Mouse (Mus musculus) CH12.LX (cell line): ENCODE results near the gene Mcrip1. TPM values are rescaled to one million over a fixed set of nuclear protein-coding genes. Genes with fewer than 3 reads are reported as not detected.

ENCODE experiments used
- DNase-seq: peaks from one replicate; pipeline ENCODE4 v3.0.0-alpha.2; 2013; ENCODE audit errors: extremely low read depth
- H3K27ac ChIP-seq: 2 replicates; pipeline ENCODE4 v1.5.1; 2012; ENCODE audit warnings: low read depth, mild to moderate bottlenecking, control low read depth, moderate library complexity; ENCODE audit not compliant: insufficient read depth
- H3K27me3 ChIP-seq: replicated peaks from 2 replicates; pipeline ENCODE3; 2012; ENCODE audit warnings: inconsistent platforms
- H3K36me3 ChIP-seq, 2 experiments: replicated peaks in 1 of 2; 2 replicates each; pipeline versions ENCODE3 to v1.6.1; 2012; ENCODE audit warnings: inconsistent platforms in 1 of 2, low read length in 1 of 2, mild to moderate bottlenecking in 1 of 2, mixed read lengths in 1 of 2, moderate library complexity in 1 of 2; ENCODE audit not compliant: control insufficient read depth in 1 of 2, insufficient read depth in 1 of 2
- H3K4me1 ChIP-seq, 2 experiments: 2 replicates each; pipeline ENCODE4 v1.6.1; 2012; ENCODE audit warnings: inconsistent platforms in 1 of 2, moderate library complexity in 1 of 2; ENCODE audit not compliant: insufficient read depth in 2 of 2, control insufficient read depth in 1 of 2
- H3K4me2 ChIP-seq: 2 replicates; pipeline ENCODE4 v1.6.1; 2012; ENCODE audit warnings: low read depth, mild to moderate bottlenecking, control low read depth; ENCODE audit not compliant: poor library complexity, insufficient read depth, severe bottlenecking
- H3K4me3 ChIP-seq, 3 experiments: fragments of 150-350 bp in 1 of 3; sonication (generic) in 1 of 3; replicated peaks in 1 of 3; 2 replicates each; pipeline versions ENCODE3 to v1.5.1; 2011 to 2012; ENCODE audit warnings: low read depth in 2 of 3, low read length in 2 of 3, mild to moderate bottlenecking in 2 of 3, moderate library complexity in 2 of 3, control low read depth in 1 of 3, improper control_type of control experiment in 1 of 3, inconsistent platforms in 1 of 3, mixed read lengths in 1 of 3; ENCODE audit not compliant: poor library complexity in 1 of 3
- H3K79me2 ChIP-seq: replicated peaks from 2 replicates; pipeline ENCODE4 v1.6.1; 2012; ENCODE audit warnings: mild to moderate bottlenecking, moderate library complexity; ENCODE audit not compliant: control insufficient read depth, poor library complexity, insufficient read depth, severe bottlenecking; ENCODE audit errors: extremely low read depth
- H3K9ac ChIP-seq: 2 replicates; pipeline ENCODE4 v1.6.1; 2012; ENCODE audit warnings: low read depth, mild to moderate bottlenecking, control low read depth, moderate library complexity; ENCODE audit not compliant: insufficient read depth
- H3K9me3 ChIP-seq: replicated peaks from 2 replicates; pipeline ENCODE3; 2012; ENCODE audit warnings: low read length, inconsistent platforms, mixed read lengths
- BHLHE40 ChIP-seq: IDR thresholded peaks from 2 replicates; pipeline ENCODE4 v1.6.1; 2011; ENCODE audit warnings: mild to moderate bottlenecking, low read depth, low read length, improper control_type of control experiment
- CHD2 ChIP-seq: IDR thresholded peaks from 2 replicates; pipeline ENCODE4 v1.6.1; 2011; ENCODE audit warnings: low read length, improper control_type of control experiment
- CTCF ChIP-seq, 2 experiments: IDR thresholded peaks in 1 of 2; conservative IDR thresholded peaks in 1 of 2; 2 replicates each; pipeline ENCODE4 v1.5.1; 2011 to 2012; ENCODE audit warnings: low read depth in 2 of 2, low read length in 2 of 2, improper control_type of control experiment in 1 of 2, inconsistent platforms in 1 of 2, mild to moderate bottlenecking in 1 of 2, moderate library complexity in 1 of 2
- E2F4 ChIP-seq: IDR thresholded peaks from 2 replicates; pipeline ENCODE4 v1.6.1; 2011; ENCODE audit warnings: low read depth, low read length, improper control_type of control experiment; ENCODE audit not compliant: insufficient replicate concordance
- HCFC1 ChIP-seq: IDR thresholded peaks from 2 replicates; pipeline ENCODE4 v1.6.1; 2012; ENCODE audit warnings: low read depth, mild to moderate bottlenecking, inconsistent platforms, low read length, improper control_type of control experiment
- KAT2A ChIP-seq: IDR thresholded peaks from 2 replicates; pipeline ENCODE4 v1.6.1; 2012; ENCODE audit warnings: low read length, improper control_type of control experiment, inconsistent platforms; ENCODE audit not compliant: insufficient replicate concordance
- MAX ChIP-seq: IDR thresholded peaks from 2 replicates; pipeline ENCODE4 v1.6.1; 2011; ENCODE audit warnings: low read length, improper control_type of control experiment
- MAZ ChIP-seq: IDR thresholded peaks from 2 replicates; pipeline ENCODE4 v1.6.1; 2012; ENCODE audit warnings: low read depth, mild to moderate bottlenecking, inconsistent platforms, low read length, improper control_type of control experiment, moderate library complexity
- NRF1 ChIP-seq: IDR thresholded peaks from 2 replicates; pipeline ENCODE4 v1.6.1; 2014; ENCODE audit warnings: low read depth, mild to moderate bottlenecking, inconsistent platforms, low read length, improper control_type of control experiment, moderate library complexity
- POLR2A ChIP-seq: IDR thresholded peaks from 2 replicates; pipeline ENCODE4 v1.6.1; 2011; ENCODE audit warnings: low read depth, mild to moderate bottlenecking, improper control_type of control experiment, low read length
- POLR2AphosphoS2 ChIP-seq: IDR thresholded peaks from 2 replicates; pipeline ENCODE4 v1.6.1; 2011; ENCODE audit warnings: low read depth, low read length, improper control_type of control experiment
- SMC3 ChIP-seq: IDR thresholded peaks from 2 replicates; pipeline ENCODE4 v1.6.1; 2011; ENCODE audit warnings: low read depth, low read length, improper control_type of control experiment
- USF2 ChIP-seq: conservative IDR thresholded peaks from 2 replicates; pipeline ENCODE4 v1.6.1; 2011; ENCODE audit warnings: low read depth, low read length, improper control_type of control experiment
- ZC3H11A ChIP-seq: IDR thresholded peaks from 2 replicates; pipeline ENCODE4 v1.6.1; 2012; ENCODE audit warnings: low read depth, mild to moderate bottlenecking, inconsistent platforms, low read length, improper control_type of control experiment
- ZMIZ1 ChIP-seq: IDR thresholded peaks from 2 replicates; pipeline ENCODE4 v1.6.1; 2012; ENCODE audit warnings: low read depth, mild to moderate bottlenecking, inconsistent platforms, low read length, improper control_type of control experiment
- ZNF384 ChIP-seq: IDR thresholded peaks from 2 replicates; pipeline ENCODE4 v1.6.1; 2012; ENCODE audit warnings: low read depth, low read length, improper control_type of control experiment, inconsistent platforms
- dilution Hi-C: fragments of 300-500 bp; cut with MboI; formaldehyde crosslinking; loops from 2 replicates; pipeline ENCODE4 v1.14.3; 2020; ENCODE audit warnings: low sequenced_read_pairs; ENCODE audit not compliant: extremely low pct_unique_long_range_greater_than_20kb, extremely low pct_ligation_motif_present
- in situ Hi-C: fragments of 300-500 bp; cut with MboI; formaldehyde crosslinking; loops from 3 replicates; pipeline ENCODE4 v1.14.3; 2019; ENCODE audit warnings: low sequenced_read_pairs, low pct_ligation_motif_present, low pct_unique_long_range_greater_than_20kb, mixed read lengths
- polyA plus RNA-seq: library from polyadenylated mRNA; unstranded; fragments of >175 nt; gene quantifications from 2 replicates; pipeline ENCODE4 v1.2.1, GENCODE M21; 2012; ENCODE audit warnings: low read depth; ENCODE audit not compliant: insufficient read length
- total RNA-seq, 2 experiments: library from RNA; depleted of rRNA; stranded (reverse); fragments of 300-350 nt in 1 of 2; fragments of >200 nt in 1 of 2; gene quantifications; 2 replicates each; pipeline ENCODE4 v1.2.3; 2012 to 2014

Mcrip1 gene
- total and polyA plus RNA-seq, 3 experiments: 39.6 to 66.5 (median 46.2) TPM

DNA sequence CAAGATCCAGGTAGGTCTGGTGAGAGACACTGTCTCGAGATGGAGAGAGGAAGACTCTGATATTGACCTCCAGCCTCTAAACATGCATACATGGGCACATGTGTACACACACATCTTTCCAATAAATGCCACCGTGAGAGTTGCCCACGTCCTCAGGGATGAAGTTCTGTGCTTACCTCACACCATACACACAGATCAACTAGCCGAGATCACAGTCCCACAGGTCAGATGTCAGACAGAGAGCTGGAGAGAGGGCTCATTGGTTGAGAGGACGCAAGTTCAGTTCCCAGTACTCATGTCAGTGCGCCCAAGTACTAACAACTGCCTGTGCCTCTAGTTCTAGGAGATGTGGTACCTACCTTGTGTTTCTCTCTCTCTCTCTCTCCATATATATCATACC lies 48.5 kb downstream of the Mcrip1 start:
- TF ChIP-seq HCFC1 (no peak), MAX (no peak), ZNF384 (no peak), POLR2AphosphoS2 (no peak), NRF1 (no peak), ZC3H11A (no peak), ZMIZ1 (no peak; the same call in 1 of the 2 replicates), SMC3 (no peak), USF2 (no peak), BHLHE40 (no peak), E2F4 (no peak), CTCF (conservative IDR thresholded peaks at IDR 0.05 in 1 of 2, IDR thresholded peaks at IDR 0.05 in 1 of 2; ENCODE audit: low read depth in 2 of 2, low read length in 2 of 2) (no peak), MAZ (no peak)
- H3K27ac ChIP-seq: no peak overlapping the region
- H3K4me2 ChIP-seq: no peak overlapping the region
- H3K36me3 ChIP-seq: peaks cover 26 to 39% of the 10 kb centered on the region in 2 experiments
- H3K4me3 ChIP-seq: no peak overlapping the region
- no peaks in the 10 kb centered on the region for H3K27me3 ChIP-seq
- no peaks in the 10 kb centered on the region for H3K79me2 ChIP-seq
- DNase-seq: no peak
- no peaks in the 10 kb centered on the region for H3K4me1 ChIP-seq
- H3K9me3 ChIP-seq: no peaks in the 10 kb centered on the region
- in situ Hi-C loops (no loop called here), dilution Hi-C loops (no loop called here)
- no peak overlapping the region for H3K9ac ChIP-seq

- Histone ChIP-seq H3K4me2 (no peak overlapping the region), H3K9me3 (no peaks in the 10 kb centered on the region), H3K9ac (no peak overlapping the region), H3K4me3 (no peak overlapping the region), H3K79me2 (no peaks in the 10 kb centered on the region), H3K36me3 (peaks cover 32 to 46% of the 10 kb centered on the region in 2 experiments), H3K4me1 (no peaks in the 10 kb centered on the region), H3K27me3 (no peaks in the 10 kb centered on the region), H3K27ac (no peak overlapping the region)
- TF ChIP-seq MAZ (no peak), POLR2A (peak; percentile 35; the same call in 1 of the 2 replicates), CHD2 (peak; percentile 41; the same call in 1 of the 2 replicates), POLR2AphosphoS2 (0 out of 2 replicates have a peak, but pooled peaks have one; percentile 67)
- dilution Hi-C loops (no loop called here), in situ Hi-C loops (no loop called here)
- no peak for DNase-seq
Measured at GRCm38 (mm10) chr11:120500357-120500756, 49.2 kb downstream of the Mcrip1 start.

DNA sequence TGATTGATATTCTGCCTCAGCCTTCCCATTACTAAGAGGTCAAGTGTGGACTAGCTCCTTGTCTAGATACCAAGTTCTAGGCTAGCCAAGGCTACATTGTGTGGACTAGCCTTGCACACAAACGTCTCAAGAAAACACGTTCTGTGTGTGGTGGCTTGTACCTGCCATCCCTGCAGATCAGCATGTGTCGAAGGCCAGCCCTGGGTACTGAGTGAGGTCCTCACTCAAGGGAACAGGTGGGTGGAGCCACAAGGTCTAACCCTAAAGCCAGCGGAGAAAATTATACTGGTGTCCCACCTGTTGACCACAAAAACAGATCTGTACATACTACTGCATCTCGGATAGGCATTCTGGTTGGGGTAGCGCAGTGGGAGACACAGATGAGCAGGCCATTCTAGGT lies 49.6 kb downstream of the Mcrip1 start:
- Histone ChIP-seq H3K27me3 (no peaks in the 10 kb centered on the region), H3K79me2 (no peaks in the 10 kb centered on the region), H3K4me3 (no peak overlapping the region), H3K36me3 (peaks cover 35 to 50% of the 10 kb centered on the region in 2 experiments), H3K4me2 (no peak overlapping the region), H3K4me1 (no peaks in the 10 kb centered on the region), H3K9me3 (no peaks in the 10 kb centered on the region), H3K9ac (no peak overlapping the region), H3K27ac (no peak overlapping the region)
- in situ Hi-C loops: no loop called here
- DNase-seq: no peak
- dilution Hi-C loops: no loop called here
- no peak for TF ChIP-seq USF2
- no peak for TF ChIP-seq KAT2A
- 0 out of 2 replicates have a peak, but pooled peaks have one; percentile 18 for TF ChIP-seq POLR2AphosphoS2
